Mouse (Mus musculus): ENCODE results near the gene 4930415O20Rik. TPM values are rescaled to one million over a fixed set of nuclear protein-coding genes. Genes with fewer than 3 reads are reported as not detected.
"Not testable (repeated sequence)": the region's sequence is repeated elsewhere in the genome, so short reads cannot be mapped to it uniquely, and the experiment has no call there.

Gene 4930415O20Rik
- total RNA-seq, 2 experiments from 2014 or later = not detected

- peak; percentile 94 for ATAC-seq (replicated peaks; ENCODE audit: low FRiP score, low TSS enrichment, poor library complexity, severe bottlenecking)
These were observed 3.3 kb upstream of the 4930415O20Rik start for GRCm38 (mm10) chr15:98567278-98568134.

- ATAC-seq (replicated peaks; ENCODE audit: low FRiP score, low TSS enrichment, poor library complexity, severe bottlenecking) = no peak
These were observed 2.4 kb upstream of the 4930415O20Rik start for GRCm38 (mm10) chr15:98568256-98569033.

- no peak for ATAC-seq (replicated peaks; ENCODE audit: low FRiP score, low TSS enrichment, poor library complexity, severe bottlenecking)
These were observed 1.6 kb upstream of the 4930415O20Rik start for GRCm38 (mm10) chr15:98569216-98569615.

GRCm38 (mm10) chr15:98569795-98570365 lies 924 bp upstream of the 4930415O20Rik start:
- no peak for ATAC-seq (replicated peaks; ENCODE audit: low FRiP score, low TSS enrichment, poor library complexity, severe bottlenecking)

GRCm38 (mm10) chr15:98573293-98573692 lies 2.5 kb downstream of the 4930415O20Rik start:
- no peak for ATAC-seq (replicated peaks; ENCODE audit: low FRiP score, low TSS enrichment, poor library complexity, severe bottlenecking)

- no peak for ATAC-seq (replicated peaks; ENCODE audit: low FRiP score, low TSS enrichment, poor library complexity, severe bottlenecking)
These were observed 8.5 kb downstream of the 4930415O20Rik start for GRCm38 (mm10) chr15:98579310-98579709.

GRCm38 (mm10) chr15:98579795-98580464 lies 9.1 kb downstream of the 4930415O20Rik start:
- peak; percentile 92 for ATAC-seq (replicated peaks; ENCODE audit: low FRiP score, low TSS enrichment, poor library complexity, severe bottlenecking)

- ATAC-seq (replicated peaks; ENCODE audit: low FRiP score, low TSS enrichment, poor library complexity, severe bottlenecking) = no peak
These were observed 11.6 kb downstream of the 4930415O20Rik start for GRCm38 (mm10) chr15:98582410-98582809.

GRCm38 (mm10) chr15:98582996-98583395 lies 12.2 kb downstream of the 4930415O20Rik start:
- ATAC-seq (replicated peaks; ENCODE audit: low FRiP score, low TSS enrichment, poor library complexity, severe bottlenecking) = no peak

- ATAC-seq (replicated peaks; ENCODE audit: low FRiP score, low TSS enrichment, poor library complexity, severe bottlenecking) = no peak
These were observed 14.6 kb downstream of the 4930415O20Rik start for GRCm38 (mm10) chr15:98585421-98585820.

GRCm38 (mm10) chr15:98586141-98586540 lies 15.3 kb downstream of the 4930415O20Rik start:
- ATAC-seq (replicated peaks; ENCODE audit: low FRiP score, low TSS enrichment, poor library complexity, severe bottlenecking) = not testable (repeated sequence)

GRCm38 (mm10) chr15:98587751-98588150 lies 16.9 kb downstream of the 4930415O20Rik start:
- ATAC-seq (replicated peaks; ENCODE audit: low FRiP score, low TSS enrichment, poor library complexity, severe bottlenecking) = no peak

GRCm38 (mm10) chr15:98589640-98590336 lies 19.0 kb downstream of the 4930415O20Rik start:
- ATAC-seq (replicated peaks; ENCODE audit: low FRiP score, low TSS enrichment, poor library complexity, severe bottlenecking) = peak; percentile 11; the same call in 1 of the 2 replicates

- no peak for ATAC-seq (replicated peaks; ENCODE audit: low FRiP score, low TSS enrichment, poor library complexity, severe bottlenecking)
These were observed 20.6 kb downstream of the 4930415O20Rik start for GRCm38 (mm10) chr15:98591396-98591795.

GRCm38 (mm10) chr15:98594193-98594592 lies 23.4 kb downstream of the 4930415O20Rik start:
- ATAC-seq (replicated peaks; ENCODE audit: low FRiP score, low TSS enrichment, poor library complexity, severe bottlenecking) = no peak

- no peak for ATAC-seq (replicated peaks; ENCODE audit: low FRiP score, low TSS enrichment, poor library complexity, severe bottlenecking)
These were observed 24.2 kb downstream of the 4930415O20Rik start for GRCm38 (mm10) chr15:98595049-98595448.

- no peak for ATAC-seq (replicated peaks; ENCODE audit: low FRiP score, low TSS enrichment, poor library complexity, severe bottlenecking)
These were observed 25.8 kb downstream of the 4930415O20Rik start for GRCm38 (mm10) chr15:98596609-98597008.

- ATAC-seq (replicated peaks; ENCODE audit: low FRiP score, low TSS enrichment, poor library complexity, severe bottlenecking) = no peak
These were observed 29.4 kb downstream of the 4930415O20Rik start for GRCm38 (mm10) chr15:98600036-98600709.

Measured in megakaryocyte-erythroid progenitor cell, adult 5-6 weeks (primary cell).